Mouse (Mus musculus): ENCODE measurements around the gene Fhl3. TPM values are rescaled to one million over a fixed set of nuclear protein-coding genes. Genes with fewer than 3 reads are reported as not detected.

Gene Fhl3
- polyA plus RNA-seq, 1 experiment from 2014 or later = 6.8 TPM

DNA sequence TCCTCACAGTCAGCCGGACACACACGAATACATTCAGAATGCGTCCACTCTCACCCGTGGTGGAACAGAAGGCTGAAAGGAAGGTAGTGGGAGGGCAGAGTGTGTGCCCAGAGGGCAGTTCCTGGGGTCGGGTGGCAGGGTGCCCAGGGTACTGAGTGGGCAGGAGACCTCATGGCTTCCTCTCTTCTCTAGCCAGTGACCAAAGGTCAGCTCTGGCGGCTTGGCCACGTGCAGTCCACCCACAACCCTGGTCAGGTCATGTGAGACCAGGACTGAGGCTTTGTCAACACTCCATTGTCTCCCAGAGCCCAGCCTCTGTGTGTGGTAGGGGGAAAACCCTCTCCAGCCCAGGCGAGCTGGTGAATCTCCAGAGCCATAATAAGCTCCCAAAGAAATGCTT, 30.3 kb upstream of the Fhl3 start:
- H3K9me3 ChIP-seq (ENCODE audit: control insufficient read depth, low read length) = no peaks in the 10 kb centered on the region
- no peaks in the 10 kb centered on the region for H3K36me3 ChIP-seq (ENCODE audit: control insufficient read depth, insufficient read depth, low read length)
- no peak overlapping the region for H3K27ac ChIP-seq (replicated peaks in 1 of 2; ENCODE audit: control insufficient read depth in 1 of 2, insufficient read depth in 1 of 2, low read depth in 2 of 2, low read length in 2 of 2)
- H3K4me1 ChIP-seq (ENCODE audit: control insufficient read depth in 2 of 2, insufficient read depth in 2 of 2, low read length in 2 of 2) = peaks cover 13 to 18% of the 10 kb centered on the region in 2 experiments; a peak in 3 of 4 replicates
- no peak for ATAC-seq (ENCODE audit: insufficient number of reproducible peaks, insufficient read depth, low FRiP score, low read depth)
- 70% methylated on average over 8 of the region's 8 CpGs for WGBS
- H3K4me2 ChIP-seq (ENCODE audit: low read length) = no peak overlapping the region
- peaks cover 65% of the 10 kb centered on the region for H3K27me3 ChIP-seq (ENCODE audit: control insufficient read depth, insufficient read depth, low read length)
- no peak overlapping the region for H3K4me3 ChIP-seq (ENCODE audit: control insufficient read depth in 1 of 2, insufficient read depth in 1 of 2, low read depth in 1 of 2, low read length in 2 of 2)
- H3K9ac ChIP-seq (ENCODE audit: low read length) = no peak overlapping the region

DNA sequence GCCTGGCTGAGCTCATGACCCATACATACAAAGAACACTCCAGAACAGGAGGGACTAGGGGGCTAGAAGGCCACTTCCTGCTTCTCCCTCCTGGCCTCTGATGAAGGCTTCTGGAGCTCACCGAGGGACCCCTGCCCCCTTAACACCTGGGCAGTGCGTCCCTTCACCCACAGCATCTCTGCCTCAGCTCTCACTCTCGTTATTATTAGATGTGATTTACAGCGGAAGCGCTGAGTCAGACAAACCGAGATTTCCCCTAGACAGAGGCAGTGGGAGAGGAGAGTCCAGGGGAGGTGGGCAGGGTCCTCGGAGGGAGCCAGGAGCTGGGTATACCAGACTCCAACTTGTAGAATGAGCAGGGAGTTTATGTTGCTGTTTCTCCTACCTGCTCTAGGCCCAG, 28.9 kb upstream of the Fhl3 start:
- 21% methylated on average over 7 of the region's 7 CpGs for WGBS
- Histone ChIP-seq H3K4me1 (ENCODE audit: control insufficient read depth in 2 of 2, insufficient read depth in 2 of 2, low read length in 2 of 2) (peaks cover 13 to 18% of the 10 kb centered on the region in 2 experiments; a peak in 3 of 4 replicates), H3K27ac (replicated peaks in 1 of 2; ENCODE audit: control insufficient read depth in 1 of 2, insufficient read depth in 1 of 2, low read depth in 2 of 2, low read length in 2 of 2) (no peak overlapping the region), H3K9me3 (ENCODE audit: control insufficient read depth, low read length) (no peaks in the 10 kb centered on the region), H3K9ac (ENCODE audit: low read length) (0 out of 2 replicates have a peak overlapping the region, but pooled peaks have one; percentile 11), H3K36me3 (ENCODE audit: control insufficient read depth, insufficient read depth, low read length) (peaks cover 7% of the 10 kb centered on the region), H3K27me3 (ENCODE audit: control insufficient read depth, insufficient read depth, low read length) (peaks cover 57% of the 10 kb centered on the region), H3K4me2 (ENCODE audit: low read length) (peak overlapping the region; percentile 70), H3K4me3 (ENCODE audit: control insufficient read depth in 1 of 2, insufficient read depth in 1 of 2, low read depth in 1 of 2, low read length in 2 of 2) (no peak overlapping the region)
- no peak for ATAC-seq (ENCODE audit: insufficient number of reproducible peaks, insufficient read depth, low FRiP score, low read depth)

DNA sequence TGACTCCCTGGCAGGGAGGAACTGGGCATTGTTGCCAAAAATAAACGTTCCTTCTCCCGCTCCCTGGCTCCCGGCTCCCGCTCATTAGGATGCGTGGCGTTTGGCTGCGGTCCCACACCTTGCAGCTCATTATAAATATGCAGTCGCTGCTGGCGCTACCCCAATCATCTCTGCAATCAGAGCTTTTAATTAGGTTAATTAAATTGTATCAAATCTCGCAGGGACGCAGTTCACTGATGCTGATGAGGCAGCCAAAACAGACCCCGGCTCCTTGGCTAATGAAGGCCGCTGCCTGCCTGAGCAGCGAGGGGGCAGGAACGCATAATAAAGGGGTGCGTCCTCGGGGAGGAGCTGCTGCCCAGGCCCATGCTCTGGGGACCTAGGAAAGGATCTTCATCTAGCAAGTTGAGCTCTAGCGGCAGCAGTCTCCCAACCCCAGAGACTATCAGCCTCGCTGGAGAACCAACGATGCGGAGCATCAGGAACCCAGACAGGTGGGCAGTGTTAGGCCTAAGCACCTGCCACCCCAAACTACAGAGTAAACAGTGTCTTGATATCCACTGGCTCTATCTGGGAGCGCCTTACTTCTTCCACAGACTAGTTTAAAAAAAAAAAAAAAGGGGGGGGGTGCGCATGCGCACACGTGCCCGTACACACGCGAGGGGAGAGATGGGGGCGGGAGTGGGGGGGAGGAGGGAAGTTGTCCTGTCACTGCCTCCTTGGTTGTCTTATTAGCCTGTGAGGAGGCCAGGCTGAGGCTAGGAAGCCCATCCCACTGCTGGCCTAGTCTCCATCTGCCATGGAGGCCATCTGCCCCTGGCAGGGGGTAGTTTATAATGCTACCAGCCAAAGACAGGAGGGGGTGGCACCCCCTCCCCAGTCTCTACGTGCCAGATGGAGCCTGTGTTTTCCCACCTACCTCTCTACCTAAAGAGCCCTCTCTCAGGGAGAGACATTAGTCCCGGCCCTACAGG, 27.9 kb upstream of the Fhl3 start:
- Histone ChIP-seq H3K9ac (ENCODE audit: low read length) (peak overlapping the region; percentile 55), H3K36me3 (ENCODE audit: control insufficient read depth, insufficient read depth, low read length) (peaks cover 16% of the 10 kb centered on the region), H3K4me3 (ENCODE audit: control insufficient read depth in 1 of 2, insufficient read depth in 1 of 2, low read depth in 1 of 2, low read length in 2 of 2) (peak overlapping the region; percentile 19 to 30), H3K9me3 (ENCODE audit: control insufficient read depth, low read length) (no peaks in the 10 kb centered on the region), H3K27me3 (ENCODE audit: control insufficient read depth, insufficient read depth, low read length) (peaks cover 46% of the 10 kb centered on the region), H3K4me2 (ENCODE audit: low read length) (peak overlapping the region; percentile 70), H3K4me1 (ENCODE audit: control insufficient read depth in 2 of 2, insufficient read depth in 2 of 2, low read length in 2 of 2) (peaks cover 13 to 18% of the 10 kb centered on the region in 2 experiments; a peak in 3 of 4 replicates), H3K27ac (replicated peaks in 1 of 2; ENCODE audit: control insufficient read depth in 1 of 2, insufficient read depth in 1 of 2, low read depth in 2 of 2, low read length in 2 of 2) (no peak overlapping the region)
- 4% methylated on average over 30 of the region's 31 CpGs for WGBS
- no peak for ATAC-seq (ENCODE audit: insufficient number of reproducible peaks, insufficient read depth, low FRiP score, low read depth)

DNA sequence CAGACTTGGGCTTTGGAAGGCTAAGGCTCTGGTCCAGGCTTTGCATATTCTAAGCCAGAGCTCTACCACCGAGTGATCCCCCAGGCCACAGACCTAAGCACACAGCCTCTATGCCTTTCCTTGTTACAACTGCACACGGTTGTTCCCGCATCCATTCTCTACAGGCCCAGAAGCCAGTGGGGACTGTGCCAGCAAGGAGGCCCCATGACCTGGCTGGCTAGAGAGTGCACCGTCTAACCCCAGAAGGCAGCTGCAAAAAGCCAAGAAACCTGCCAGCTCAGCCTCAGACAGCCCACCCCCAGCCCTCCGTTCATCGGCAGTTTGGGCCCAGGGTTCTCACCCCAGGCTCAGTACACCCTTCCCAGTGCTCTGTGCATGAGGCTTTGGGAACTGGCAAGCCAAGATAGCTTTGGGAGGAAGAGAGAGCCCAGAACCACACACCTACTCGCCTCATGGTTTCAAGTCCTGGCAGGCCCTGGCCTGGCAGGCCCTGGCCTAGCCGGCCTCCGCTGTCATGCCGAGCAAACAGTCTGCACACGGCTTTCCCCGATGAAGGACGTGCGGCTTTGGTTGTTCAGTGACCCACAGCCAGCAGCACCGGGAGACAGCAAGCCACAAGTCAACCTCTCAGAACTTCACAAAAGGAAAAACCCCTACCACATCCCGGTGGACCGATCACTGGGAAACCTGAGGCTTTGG, 26.0 kb upstream of the Fhl3 start:
- H3K27ac ChIP-seq (replicated peaks in 1 of 2; ENCODE audit: control insufficient read depth in 1 of 2, insufficient read depth in 1 of 2, low read depth in 2 of 2, low read length in 2 of 2) = no peak overlapping the region
- no peak for ATAC-seq (ENCODE audit: insufficient number of reproducible peaks, insufficient read depth, low FRiP score, low read depth)
- WGBS = 73% methylated on average over 17 of the region's 17 CpGs
- H3K4me2 ChIP-seq (ENCODE audit: low read length) = no peak overlapping the region
- H3K9ac ChIP-seq (ENCODE audit: low read length) = no peak overlapping the region
- H3K9me3 ChIP-seq (ENCODE audit: control insufficient read depth, low read length) = no peaks in the 10 kb centered on the region
- H3K36me3 ChIP-seq (ENCODE audit: control insufficient read depth, insufficient read depth, low read length) = peaks cover 34% of the 10 kb centered on the region
- H3K4me1 ChIP-seq (ENCODE audit: control insufficient read depth in 2 of 2, insufficient read depth in 2 of 2, low read length in 2 of 2) = peaks cover 13 to 18% of the 10 kb centered on the region in 2 experiments; a peak in 3 of 4 replicates
- H3K4me3 ChIP-seq (ENCODE audit: control insufficient read depth in 1 of 2, insufficient read depth in 1 of 2, low read depth in 1 of 2, low read length in 2 of 2) = no peak overlapping the region
- H3K27me3 ChIP-seq (ENCODE audit: control insufficient read depth, insufficient read depth, low read length) = peaks cover 32% of the 10 kb centered on the region

DNA sequence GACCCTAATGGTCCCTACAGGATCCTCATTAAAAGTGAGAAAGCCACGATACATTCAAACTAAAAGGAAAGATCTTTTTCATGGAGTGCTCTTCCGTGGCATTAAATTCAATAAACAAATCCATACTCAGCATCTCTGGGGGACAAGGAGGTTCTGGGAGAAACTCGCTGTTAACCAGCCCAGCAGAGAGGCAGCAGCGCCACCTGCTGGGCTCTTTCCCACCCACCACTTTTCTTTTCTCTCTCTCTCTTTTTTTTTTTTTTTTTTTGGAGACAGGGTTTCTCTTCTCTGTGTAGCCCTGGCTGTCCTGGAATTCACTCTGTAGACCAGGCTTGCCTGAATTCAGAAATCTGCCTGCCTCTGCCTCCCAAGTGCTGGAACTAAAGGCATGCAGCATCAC, 25.5 kb upstream of the Fhl3 start:
- Histone ChIP-seq H3K4me3 (ENCODE audit: control insufficient read depth in 1 of 2, insufficient read depth in 1 of 2, low read depth in 1 of 2, low read length in 2 of 2) (no peak overlapping the region), H3K9me3 (ENCODE audit: control insufficient read depth, low read length) (no peaks in the 10 kb centered on the region), H3K27me3 (ENCODE audit: control insufficient read depth, insufficient read depth, low read length) (peaks cover 32% of the 10 kb centered on the region), H3K36me3 (ENCODE audit: control insufficient read depth, insufficient read depth, low read length) (peaks cover 39% of the 10 kb centered on the region), H3K4me1 (ENCODE audit: control insufficient read depth in 2 of 2, insufficient read depth in 2 of 2, low read length in 2 of 2) (peaks cover 13 to 18% of the 10 kb centered on the region in 2 experiments; a peak in 3 of 4 replicates), H3K27ac (replicated peaks in 1 of 2; ENCODE audit: control insufficient read depth in 1 of 2, insufficient read depth in 1 of 2, low read depth in 2 of 2, low read length in 2 of 2) (no peak overlapping the region), H3K4me2 (ENCODE audit: low read length) (no peak overlapping the region), H3K9ac (ENCODE audit: low read length) (no peak overlapping the region)
- 5% methylated on average over 4 of the region's 4 CpGs for WGBS
- no peak for ATAC-seq (ENCODE audit: insufficient number of reproducible peaks, insufficient read depth, low FRiP score, low read depth)

DNA sequence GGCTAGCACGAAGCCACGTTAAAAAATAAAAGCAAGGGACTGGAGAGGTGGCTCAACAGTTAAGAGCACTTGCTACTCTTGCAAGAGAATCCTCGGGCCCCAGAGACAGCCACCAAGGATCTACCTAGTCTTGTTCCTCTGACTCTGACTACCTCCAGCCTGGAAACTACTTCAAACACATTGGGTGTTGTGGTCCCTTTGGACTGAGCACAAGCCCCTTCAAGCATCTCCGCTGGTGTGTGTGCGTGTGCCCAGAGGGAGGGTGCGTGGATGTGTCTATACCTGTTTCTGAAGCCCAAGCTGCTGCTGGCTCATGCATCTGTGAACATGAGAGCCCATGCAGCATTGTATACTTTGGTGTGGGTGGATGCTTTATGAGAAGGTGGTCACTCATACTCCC, 24.5 kb upstream of the Fhl3 start:
- H3K36me3 ChIP-seq (ENCODE audit: control insufficient read depth, insufficient read depth, low read length) = peaks cover 49% of the 10 kb centered on the region
- no peak overlapping the region for H3K4me3 ChIP-seq (ENCODE audit: control insufficient read depth in 1 of 2, insufficient read depth in 1 of 2, low read depth in 1 of 2, low read length in 2 of 2)
- no peak overlapping the region for H3K9ac ChIP-seq (ENCODE audit: low read length)
- H3K9me3 ChIP-seq (ENCODE audit: control insufficient read depth, low read length) = no peaks in the 10 kb centered on the region
- no peak overlapping the region for H3K4me2 ChIP-seq (ENCODE audit: low read length)
- ATAC-seq (ENCODE audit: insufficient number of reproducible peaks, insufficient read depth, low FRiP score, low read depth) = no peak
- peaks cover 13 to 18% of the 10 kb centered on the region in 2 experiments; a peak in 3 of 4 replicates for H3K4me1 ChIP-seq (ENCODE audit: control insufficient read depth in 2 of 2, insufficient read depth in 2 of 2, low read length in 2 of 2)
- peaks cover 23% of the 10 kb centered on the region for H3K27me3 ChIP-seq (ENCODE audit: control insufficient read depth, insufficient read depth, low read length)
- no peak overlapping the region for H3K27ac ChIP-seq (replicated peaks in 1 of 2; ENCODE audit: control insufficient read depth in 1 of 2, insufficient read depth in 1 of 2, low read depth in 2 of 2, low read length in 2 of 2)
- 86% methylated on average over 6 of the region's 6 CpGs for WGBS

DNA sequence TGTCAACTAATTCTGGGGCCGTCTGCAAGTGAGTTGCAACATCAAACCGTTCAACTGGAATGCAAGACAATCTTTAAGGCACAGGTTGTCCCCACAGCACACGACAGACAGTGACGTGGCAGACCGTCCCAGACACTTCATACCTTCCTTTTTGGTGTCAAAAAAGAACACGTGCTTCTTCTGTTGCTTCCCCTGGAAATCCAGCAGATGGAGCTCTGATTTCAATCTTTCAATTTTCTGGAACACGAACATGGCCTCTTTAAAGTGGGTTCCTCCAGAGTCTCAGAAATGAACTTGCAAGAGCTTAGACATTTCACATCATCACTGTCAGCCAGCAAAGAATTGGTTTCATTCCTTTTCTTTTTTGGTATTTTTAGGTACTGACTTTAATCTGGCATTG, 18.2 kb upstream of the Fhl3 start:
- ATAC-seq (ENCODE audit: insufficient number of reproducible peaks, insufficient read depth, low FRiP score, low read depth) = no peak
- H3K9ac ChIP-seq (ENCODE audit: low read length) = no peak overlapping the region
- WGBS = 52% methylated on average over 7 of the region's 7 CpGs
- H3K4me3 ChIP-seq (ENCODE audit: control insufficient read depth in 1 of 2, insufficient read depth in 1 of 2, low read depth in 1 of 2, low read length in 2 of 2) = no peak overlapping the region
- no peak overlapping the region for H3K27ac ChIP-seq (replicated peaks in 1 of 2; ENCODE audit: control insufficient read depth in 1 of 2, insufficient read depth in 1 of 2, low read depth in 2 of 2, low read length in 2 of 2)
- peaks cover 85% of the 10 kb centered on the region for H3K36me3 ChIP-seq (ENCODE audit: control insufficient read depth, insufficient read depth, low read length)
- no peaks in the 10 kb centered on the region for H3K27me3 ChIP-seq (ENCODE audit: control insufficient read depth, insufficient read depth, low read length)
- no peaks in the 10 kb centered on the region for H3K9me3 ChIP-seq (ENCODE audit: control insufficient read depth, low read length)
- peaks cover 3 to 6% of the 10 kb centered on the region in 2 experiments; a peak in 2 of 4 replicates for H3K4me1 ChIP-seq (ENCODE audit: control insufficient read depth in 2 of 2, insufficient read depth in 2 of 2, low read length in 2 of 2)
- H3K4me2 ChIP-seq (ENCODE audit: low read length) = no peak overlapping the region

Measured in heart, embryonic 14.5 days (tissue).